Mouse (Mus musculus): ENCODE measurements around the gene Wdr64. TPM values are rescaled to one million over a fixed set of nuclear protein-coding genes. Genes with fewer than 3 reads are reported as not detected.

Wdr64 gene
- polyA plus RNA-seq, 2 experiments: not detected

GRCm38 (mm10) chr1:175808356-175808755 lies 110.0 kb downstream of the Wdr64 start:
- no peak overlapping the region for H3K4me2 ChIP-seq (ENCODE audit: low read depth)
- H3K4me1 ChIP-seq (replicated peaks; ENCODE audit: control insufficient read depth in 2 of 2, insufficient read depth in 2 of 2, low read length in 1 of 2): no peaks in the 10 kb centered on the region
- no peaks in the 10 kb centered on the region for H3K9me3 ChIP-seq (ENCODE audit: control insufficient read depth, low read length)
- DNase-seq (ENCODE audit: low read depth in 3 of 3, low spot score in 3 of 3) (no peak), ATAC-seq (ENCODE audit: insufficient read depth) (no peak)
- TF ChIP-seq EP300 (IDR thresholded peaks at IDR 0.05; ENCODE audit: low read depth): no peak
- no peak for TF ChIP-seq CTCF (IDR thresholded peaks at IDR 0.05; ENCODE audit: low read depth)
- no peaks in the 10 kb centered on the region for H3K36me3 ChIP-seq (replicated peaks; ENCODE audit: control insufficient read depth, insufficient read depth, low read depth)
- H3K9ac ChIP-seq (replicated peaks): no peak overlapping the region
- no peaks in the 10 kb centered on the region for H3K27me3 ChIP-seq (ENCODE audit: control insufficient read depth, insufficient read depth, low read length)
- H3K27ac ChIP-seq: no peak overlapping the region
- 49% methylated on average over 5 of the region's 5 CpGs for WGBS (ENCODE audit: insufficient replicate concordance)
- H3K4me3 ChIP-seq (ENCODE audit: insufficient read depth in 1 of 2, low read depth in 2 of 2, low read length in 2 of 2): no peak overlapping the region

GRCm38 (mm10) chr1:175811625-175812024 lies 113.2 kb downstream of the Wdr64 start:
- Histone ChIP-seq H3K9me3 (ENCODE audit: control insufficient read depth, low read length) (no peaks in the 10 kb centered on the region), H3K27ac (no peak overlapping the region), H3K4me2 (ENCODE audit: low read depth) (no peak overlapping the region), H3K36me3 (replicated peaks; ENCODE audit: control insufficient read depth, insufficient read depth, low read depth) (no peaks in the 10 kb centered on the region), H3K4me3 (ENCODE audit: insufficient read depth in 1 of 2, low read depth in 2 of 2, low read length in 2 of 2) (no peak overlapping the region), H3K4me1 (replicated peaks; ENCODE audit: control insufficient read depth in 2 of 2, insufficient read depth in 2 of 2, low read length in 1 of 2) (no peaks in the 10 kb centered on the region), H3K27me3 (ENCODE audit: control insufficient read depth, insufficient read depth, low read length) (no peaks in the 10 kb centered on the region), H3K9ac (replicated peaks) (no peak overlapping the region)
- DNase-seq (ENCODE audit: low read depth in 3 of 3, low spot score in 3 of 3) (no peak), ATAC-seq (ENCODE audit: insufficient read depth) (no peak)
- TF ChIP-seq CTCF (IDR thresholded peaks at IDR 0.05; ENCODE audit: low read depth) (no peak), EP300 (IDR thresholded peaks at IDR 0.05; ENCODE audit: low read depth) (no peak)
- WGBS (ENCODE audit: insufficient replicate concordance): 4% methylated on average over 1 of the region's 1 CpGs

- WGBS (ENCODE audit: insufficient replicate concordance): 56% methylated on average over 9 of the region's 9 CpGs
Observed at GRCm38 (mm10) chr1:175823815-175824438, 125.5 kb downstream of the Wdr64 start.

GRCm38 (mm10) chr1:175828539-175828938 lies 130.1 kb downstream of the Wdr64 start:
- no peak overlapping the region for H3K27ac ChIP-seq
- ATAC-seq (ENCODE audit: insufficient read depth) (no peak), DNase-seq (ENCODE audit: low read depth in 3 of 3, low spot score in 3 of 3) (no peak)
- no peak overlapping the region for H3K4me3 ChIP-seq (ENCODE audit: insufficient read depth in 1 of 2, low read depth in 2 of 2, low read length in 2 of 2)
- no peak for TF ChIP-seq CTCF (IDR thresholded peaks at IDR 0.05; ENCODE audit: low read depth)
- no peak for TF ChIP-seq EP300 (IDR thresholded peaks at IDR 0.05; ENCODE audit: low read depth)
- H3K9me3 ChIP-seq (ENCODE audit: control insufficient read depth, low read length): no peaks in the 10 kb centered on the region
- H3K4me2 ChIP-seq (ENCODE audit: low read depth): no peak overlapping the region
- WGBS (ENCODE audit: insufficient replicate concordance): 64% methylated on average over 7 of the region's 7 CpGs
- no peaks in the 10 kb centered on the region for H3K36me3 ChIP-seq (replicated peaks; ENCODE audit: control insufficient read depth, insufficient read depth, low read depth)
- H3K4me1 ChIP-seq (replicated peaks; ENCODE audit: control insufficient read depth in 2 of 2, insufficient read depth in 2 of 2, low read length in 1 of 2): no peaks in the 10 kb centered on the region
- no peak overlapping the region for H3K9ac ChIP-seq (replicated peaks)
- no peaks in the 10 kb centered on the region for H3K27me3 ChIP-seq (ENCODE audit: control insufficient read depth, insufficient read depth, low read length)

More at GRCm38 (mm10) chr1:175823815-175824438, 125.5 kb downstream of the Wdr64 start:
- ATAC-seq (ENCODE audit: insufficient read depth) (no peak), DNase-seq (ENCODE audit: low read depth in 3 of 3, low spot score in 3 of 3) (no peak)
- H3K27ac ChIP-seq: no peak overlapping the region
- TF ChIP-seq CTCF (IDR thresholded peaks at IDR 0.05; ENCODE audit: low read depth) (no peak), EP300 (IDR thresholded peaks at IDR 0.05; ENCODE audit: low read depth) (no peak)
- H3K4me2 ChIP-seq (ENCODE audit: low read depth): no peak overlapping the region
- H3K4me3 ChIP-seq (ENCODE audit: insufficient read depth in 1 of 2, low read depth in 2 of 2, low read length in 2 of 2): no peak overlapping the region
- no peaks in the 10 kb centered on the region for H3K27me3 ChIP-seq (ENCODE audit: control insufficient read depth, insufficient read depth, low read length)
- no peak overlapping the region for H3K9ac ChIP-seq (replicated peaks)
- no peaks in the 10 kb centered on the region for H3K4me1 ChIP-seq (replicated peaks; ENCODE audit: control insufficient read depth in 2 of 2, insufficient read depth in 2 of 2, low read length in 1 of 2)
- H3K9me3 ChIP-seq (ENCODE audit: control insufficient read depth, low read length): no peaks in the 10 kb centered on the region
- H3K36me3 ChIP-seq (replicated peaks; ENCODE audit: control insufficient read depth, insufficient read depth, low read depth): no peaks in the 10 kb centered on the region

- Histone ChIP-seq H3K27me3 (ENCODE audit: control insufficient read depth, insufficient read depth, low read length) (no peaks in the 10 kb centered on the region), H3K9me3 (ENCODE audit: control insufficient read depth, low read length) (no peaks in the 10 kb centered on the region), H3K4me2 (ENCODE audit: low read depth) (no peak overlapping the region), H3K9ac (replicated peaks) (no peak overlapping the region), H3K36me3 (replicated peaks; ENCODE audit: control insufficient read depth, insufficient read depth, low read depth) (no peaks in the 10 kb centered on the region), H3K4me3 (ENCODE audit: insufficient read depth in 1 of 2, low read depth in 2 of 2, low read length in 2 of 2) (no peak overlapping the region), H3K4me1 (replicated peaks; ENCODE audit: control insufficient read depth in 2 of 2, insufficient read depth in 2 of 2, low read length in 1 of 2) (no peaks in the 10 kb centered on the region), H3K27ac (no peak overlapping the region)
- DNase-seq (ENCODE audit: low read depth in 3 of 3, low spot score in 3 of 3) (no peak), ATAC-seq (ENCODE audit: insufficient read depth) (no peak)
- TF ChIP-seq EP300 (IDR thresholded peaks at IDR 0.05; ENCODE audit: low read depth) (no peak), CTCF (IDR thresholded peaks at IDR 0.05; ENCODE audit: low read depth) (no peak)
- WGBS (ENCODE audit: insufficient replicate concordance): 59% methylated on average over 2 of the region's 2 CpGs
Observed at GRCm38 (mm10) chr1:175829220-175829619, 130.8 kb downstream of the Wdr64 start.
